ENCODE assay signal across 9 mouse cellular contexts in the genomic region with DNA sequence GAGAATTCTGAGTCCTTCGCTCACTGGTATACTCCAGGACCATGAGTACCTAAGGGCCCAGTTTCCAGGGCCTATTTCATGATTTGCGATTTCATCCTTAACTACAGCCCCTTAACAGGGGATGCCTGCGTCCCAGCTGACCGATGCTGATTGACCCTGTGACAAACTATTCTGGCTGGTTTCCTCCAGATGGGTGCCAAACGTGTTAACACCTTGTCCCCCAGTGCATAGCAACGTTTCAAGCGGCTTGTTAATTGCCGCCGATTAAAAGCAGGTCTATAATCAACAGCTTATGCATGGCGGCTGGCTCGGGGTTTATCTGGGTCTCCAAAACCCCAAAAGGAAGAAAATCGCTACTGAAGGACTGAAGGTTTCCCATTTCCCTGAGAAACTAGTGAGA. TPM values are rescaled to one million over a fixed set of nuclear protein-coding genes. Genes with fewer than 3 reads are reported as not detected.
A peak's percentile ranks its signal among the peaks of the same experiment; 100 is the strongest.
DNase-seq lines count a peak whose midpoint lies in the region; ATAC-seq and TF ChIP-seq lines count a peak whose summit lies in the region.
"Had no signal": no experiment of that assay in that cellular context is flagged by ENCODE, and none has a peak within 500 bp of the region (broad histone marks: within the 10 kb centered on the region; RNA-seq: fewer than 3 reads in every experiment).

No protein-coding gene starts in this region.

- no peak for TF ChIP-seq CTCF in hindbrain, postnatal 0 days (IDR thresholded peaks at IDR 0.05; ENCODE audit: low read depth)

- H3K27ac ChIP-seq in heart, embryonic 14.5 days (replicated peaks in 1 of 2; ENCODE audit: control insufficient read depth in 1 of 2, insufficient read depth in 1 of 2, low read depth in 2 of 2, low read length in 2 of 2), result no peak overlapping the region
- H3K27ac ChIP-seq in hindbrain, postnatal 0 days, result no peak overlapping the region

- H3K36me3 ChIP-seq in heart, embryonic 14.5 days (ENCODE audit: control insufficient read depth, insufficient read depth, low read length), result no peaks in the 10 kb centered on the region
- no peaks in the 10 kb centered on the region for H3K36me3 ChIP-seq in hindbrain, postnatal 0 days (ENCODE audit: insufficient read depth, low read length)

- peaks cover 0 to 2% of the 10 kb centered on the region in 2 experiments; a peak in 1 of 4 replicates for H3K4me1 ChIP-seq in heart, embryonic 14.5 days (ENCODE audit: control insufficient read depth in 2 of 2, insufficient read depth in 2 of 2, low read length in 2 of 2)
- no peaks in the 10 kb centered on the region for H3K4me1 ChIP-seq in hindbrain, postnatal 0 days (ENCODE audit: insufficient read depth, low read length)

- WGBS in heart, embryonic 14.5 days, result 9% methylated on average over 12 of the region's 12 CpGs
- 9% methylated on average over 12 of the region's 12 CpGs for WGBS in hindbrain, postnatal 0 days

- 0 out of 2 replicates have a peak, but pooled peaks cover 2% of the 10 kb centered on the region for H3K27me3 ChIP-seq in heart, embryonic 14.5 days (ENCODE audit: control insufficient read depth, insufficient read depth, low read length)
- no peaks in the 10 kb centered on the region for H3K27me3 ChIP-seq in hindbrain, postnatal 0 days (ENCODE audit: insufficient read depth, low read length)

- no peak for ATAC-seq in heart, embryonic 14.5 days (ENCODE audit: insufficient number of reproducible peaks, insufficient read depth, low FRiP score, low read depth)
- ATAC-seq in hindbrain, postnatal 0 days, result no peak

- no peak for DNase-seq in heart, adult 18-20 months
- DNase-seq in embryo, embryonic 9.5 days (ENCODE audit: extremely low spot score), result peak; percentile 42
- DNase-seq in hindbrain, postnatal 0 days (ENCODE audit: low spot score), result peak; percentile 42
- peak; percentile 33 for DNase-seq in neural tube, embryonic 10.5 days (ENCODE audit: extremely low spot score, low spot score)
- no peak for DNase-seq in c-Kit-positive CD71-positive TER-119-positive erythroid progenitor cells, embryonic 14.5 days (ENCODE audit: low spot score)
- DNase-seq in right cerebral cortex, postnatal 25 days, result no peak
- no peak for DNase-seq in right cerebral cortex, adult 2 months (ENCODE audit: low spot score in 2 of 2)

- H3K4me2 ChIP-seq in heart, embryonic 14.5 days (ENCODE audit: low read length), result peak overlapping the region; percentile 64
- peak overlapping the region; percentile 51 for H3K4me2 ChIP-seq in hindbrain, postnatal 0 days (ENCODE audit: low read depth, low read length)

- H3K9ac ChIP-seq in heart, embryonic 14.5 days (ENCODE audit: low read length), result peak overlapping the region; percentile 56; the same call in 1 of the 2 replicates
- H3K9ac ChIP-seq in hindbrain, postnatal 0 days (replicated peaks; ENCODE audit: low read length), result no peak overlapping the region

- peak overlapping the region; percentile 18 to 31 for H3K4me3 ChIP-seq in heart, embryonic 14.5 days (ENCODE audit: control insufficient read depth in 1 of 2, insufficient read depth in 1 of 2, low read depth in 1 of 2, low read length in 2 of 2)
- H3K4me3 ChIP-seq in hindbrain, postnatal 0 days (ENCODE audit: low read length), result peak overlapping the region; percentile 23

- H3K9me3 ChIP-seq in heart, embryonic 14.5 days (ENCODE audit: control insufficient read depth, low read length), result peaks cover 3% of the 10 kb centered on the region; the same call in 1 of the 2 replicates
- H3K9me3 ChIP-seq in hindbrain, postnatal 0 days (ENCODE audit: low read length), result no peaks in the 10 kb centered on the region

RNA-seq across cellular contexts. Expression of gene Sp5, which starts 18.5 kb away (rescaled TPM):
- polyA plus RNA-seq in heart, embryonic 14.5 days (2014; fragmentation: Nextera tagmentation; extraction: Ambion mirVana), result 0.12 and 0.27 TPM in 2 replicates
- total RNA-seq in heart, adult 18-20 months (2021), result not detected
- 14.8 and 28.2 TPM in 2 replicates for total RNA-seq in hindbrain, postnatal 0 days (2014; rRNA removed)
- 13.2 and 14.0 TPM in 2 replicates for polyA plus RNA-seq in hindbrain, postnatal 0 days (2015; fragmentation: Nextera tagmentation; extraction: Ambion mirVana)
- polyA plus RNA-seq: testis, adult 2 months had no signal

RNA-seq across cellular contexts. Expression of gene Erich2, which starts 52.4 kb away (rescaled TPM):
- polyA plus RNA-seq in heart, embryonic 14.5 days (2014; fragmentation: Nextera tagmentation; extraction: Ambion mirVana), result 0.36 and 1.0 TPM in 2 replicates
- total RNA-seq in heart, adult 18-20 months (2021), result 1 to 10 TPM in 1 of 2 experiments, not detected in 1; 1.3 TPM
- 0.43 and 1.8 TPM in 2 replicates for total RNA-seq in hindbrain, postnatal 0 days (2014; rRNA removed)
- 6.3 and 7.1 TPM in 2 replicates for polyA plus RNA-seq in hindbrain, postnatal 0 days (2015; fragmentation: Nextera tagmentation; extraction: Ambion mirVana)

Comparison
In these comparisons a context has a peak if more than half of its experiments do, and no peak if none do; other contexts are left out.
1. DNase-seq: peak in embryo, embryonic 9.5 days (single experiment), hindbrain, postnatal 0 days (single experiment) and neural tube, embryonic 10.5 days (single experiment); none in heart, adult 18-20 months (0 of 2), c-Kit-positive CD71-positive TER-119-positive erythroid progenitor cells, embryonic 14.5 days (single experiment), right cerebral cortex, postnatal 25 days (single experiment) and right cerebral cortex, adult 2 months (0 of 2).
2. RNA of gene Sp5, which starts 18.5 kb away (total RNA-seq): 14.8 to 28.2 TPM in hindbrain, postnatal 0 days; not detected in heart, adult 18-20 months; every median in the first group is over 10 times any median in the second.